Mouse (Mus musculus) testis, adult 2 months (tissue): ENCODE data around the gene Ntpcr.

Experiments
- CTCF ChIP-seq: fragments of 200-500 bp; IDR thresholded peaks from 2 replicates; pipeline ENCODE4 v1.5.1; 2012; ENCODE audit warnings: low read depth, mild to moderate bottlenecking, inconsistent platforms, low read length, moderate library complexity; ENCODE audit not compliant: control insufficient read depth, insufficient read depth, insufficient replicate concordance
- POLR2A ChIP-seq: fragments of 200-500 bp; IDR thresholded peaks from 2 replicates; pipeline ENCODE4 v1.6.1; 2012; ENCODE audit warnings: low read depth, mild to moderate bottlenecking, inconsistent platforms, low read length, moderate library complexity; ENCODE audit not compliant: control insufficient read depth

DNA sequence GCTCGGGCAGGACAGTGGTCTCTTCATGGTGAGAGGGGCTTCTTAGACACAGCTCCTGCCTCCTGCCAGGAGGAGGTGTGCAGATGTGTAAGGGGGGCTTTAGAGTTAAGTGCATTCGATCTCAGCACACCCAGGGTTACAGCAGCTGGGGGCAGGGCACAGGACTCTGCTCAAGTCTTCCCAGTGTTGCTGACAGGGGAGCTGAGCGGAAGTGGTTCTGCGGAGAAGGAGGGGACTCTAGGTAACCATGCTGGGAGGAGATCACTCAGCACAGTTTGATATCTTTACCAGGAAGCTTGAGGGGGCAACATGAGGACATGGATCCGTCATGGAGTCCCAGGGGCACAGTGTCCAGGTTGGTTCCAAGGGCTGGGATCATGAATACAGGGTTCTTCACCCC lies 11.6 kb downstream of the Ntpcr start:
- no peak for TF ChIP-seq POLR2A
- TF ChIP-seq CTCF = no peak
